Mouse (Mus musculus): ENCODE measurements around the gene Cyp24a1. TPM values are rescaled to one million over a fixed set of nuclear protein-coding genes. Genes with fewer than 3 reads are reported as not detected.

Cyp24a1 gene
- not detected for total RNA-seq (2021)
- long read RNA-seq, experiment 1 = 0 reads
- long read RNA-seq, experiment 2 = 0 reads

DNA sequence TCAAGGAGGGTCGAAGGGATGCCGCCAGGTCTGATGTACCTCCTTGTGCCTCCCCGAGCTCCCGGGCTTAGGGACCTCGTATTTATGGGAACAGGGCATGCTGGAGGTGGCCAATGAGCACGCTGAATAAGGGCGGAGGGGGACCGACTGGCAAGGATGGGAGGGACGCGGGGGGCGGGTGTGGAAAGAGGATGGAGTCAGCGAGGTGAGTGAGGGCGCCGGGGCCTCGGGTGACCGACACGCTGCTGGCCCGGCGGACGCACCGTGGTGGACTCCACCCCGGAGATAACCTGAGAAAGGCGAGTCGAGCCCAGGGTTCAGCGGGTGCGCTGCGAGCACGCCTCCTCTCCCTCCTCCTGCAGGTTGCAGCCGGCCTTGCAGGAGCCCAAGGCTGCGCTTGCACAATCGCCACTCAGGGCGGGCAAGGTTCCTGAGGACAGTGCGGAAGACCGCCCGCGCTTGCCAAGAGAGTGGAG, at the start of gene Cyp24a1:
Gene Cyp24a1 (minus strand): TSS at position 55 of the 476 bp plus-strand sequence.
- peak; percentile 40 for DNase-seq

DNA sequence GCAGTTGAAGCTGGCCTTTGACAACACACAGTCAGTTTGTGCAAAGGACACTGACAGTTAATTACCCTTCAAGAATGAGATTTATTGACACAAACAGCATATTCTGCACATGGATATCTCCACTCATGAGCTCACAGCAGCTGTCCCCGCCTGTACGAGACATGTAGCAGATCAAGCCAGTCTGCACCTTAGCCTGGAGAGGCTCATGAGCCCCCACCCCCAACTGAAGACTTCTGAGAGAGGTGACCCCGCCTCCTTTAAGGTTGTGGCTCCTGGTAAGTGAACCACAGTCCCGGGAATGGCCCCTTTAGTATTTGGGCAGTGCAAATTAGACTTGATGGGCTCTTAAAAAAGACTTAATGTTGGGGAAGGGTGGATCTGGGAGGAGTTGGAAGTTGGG, 48.8 kb upstream of the Cyp24a1 start:
- DNase-seq = no peak

DNA sequence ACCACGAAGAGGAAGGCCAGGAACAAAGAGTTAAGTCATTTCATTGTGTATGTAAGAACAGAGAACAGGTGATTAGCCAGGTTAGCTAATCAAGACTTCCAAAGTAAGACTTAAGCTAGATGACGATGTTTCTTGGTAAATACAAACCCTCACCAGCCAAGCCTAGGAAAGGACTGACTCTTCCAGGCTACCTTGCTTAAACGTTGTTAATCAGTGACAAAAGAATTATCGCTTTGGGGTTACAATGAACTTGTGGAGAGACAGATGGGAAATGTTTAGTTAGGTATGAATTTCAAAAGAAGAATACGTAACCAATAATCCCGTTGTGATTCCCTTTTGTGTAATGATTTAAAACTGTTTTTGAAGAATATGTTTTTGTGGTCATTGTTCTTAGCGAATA, 48.0 kb upstream of the Cyp24a1 start:
- DNase-seq = no peak

DNA sequence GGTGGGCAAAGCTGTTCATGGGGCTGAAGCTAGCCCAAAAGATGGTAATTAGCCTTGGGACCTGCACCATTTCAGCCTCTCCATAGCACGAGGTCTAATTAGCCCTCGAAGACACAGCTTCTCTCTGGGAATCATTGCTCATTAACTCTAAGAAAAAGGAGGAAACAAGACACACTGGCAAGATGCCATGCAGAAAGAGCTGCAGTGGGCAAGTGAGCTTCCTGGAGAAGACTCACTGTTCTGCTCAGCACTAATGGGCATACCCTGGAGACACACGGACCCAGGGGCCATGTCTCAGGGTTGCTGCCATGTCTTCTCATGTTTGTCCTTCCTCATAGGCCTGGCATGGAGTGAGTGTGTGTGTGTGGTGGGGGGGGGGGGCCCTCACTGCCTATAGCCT, 47.2 kb upstream of the Cyp24a1 start:
- DNase-seq = no peak

DNA sequence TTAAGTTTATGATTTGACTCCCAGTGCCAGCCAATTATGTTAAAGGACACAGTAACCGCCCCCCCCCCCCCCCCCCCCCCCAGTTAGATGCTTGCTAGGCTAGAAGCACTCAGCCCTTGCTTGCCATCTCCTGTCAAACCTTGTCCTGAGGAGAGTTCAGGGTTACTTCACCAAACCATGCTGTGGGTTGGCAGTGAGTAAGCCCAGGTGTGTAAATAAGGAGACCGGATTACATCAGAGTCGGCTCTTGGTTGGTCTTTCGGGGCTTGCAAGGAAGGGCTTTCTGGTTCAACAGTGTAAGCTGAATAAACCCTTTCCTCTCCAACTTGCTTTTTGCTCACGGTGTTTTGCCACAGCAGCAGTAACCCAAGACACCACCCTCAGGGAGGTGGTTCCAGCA, 46.7 kb upstream of the Cyp24a1 start:
- DNase-seq = no peak

DNA sequence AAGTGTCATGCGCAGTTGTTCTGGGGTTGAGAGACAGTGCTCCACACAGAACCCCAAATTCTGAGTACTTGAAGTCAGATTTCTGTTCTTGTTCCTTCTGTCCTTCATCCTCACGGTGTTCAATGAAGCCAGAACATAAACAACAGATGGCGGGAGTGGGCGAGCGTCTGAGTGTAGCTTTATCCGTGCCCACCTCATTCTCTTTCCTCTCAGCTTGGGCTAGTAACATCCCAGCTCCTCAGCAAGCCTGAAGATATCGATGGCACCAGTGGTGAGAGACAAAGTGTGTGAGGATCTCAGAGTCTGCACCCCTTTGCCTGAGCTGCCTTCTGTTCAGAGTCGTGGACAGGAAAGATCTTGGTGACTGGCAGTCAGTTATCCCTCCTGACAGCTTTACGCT, 42.3 kb upstream of the Cyp24a1 start:
- DNase-seq = no peak

DNA sequence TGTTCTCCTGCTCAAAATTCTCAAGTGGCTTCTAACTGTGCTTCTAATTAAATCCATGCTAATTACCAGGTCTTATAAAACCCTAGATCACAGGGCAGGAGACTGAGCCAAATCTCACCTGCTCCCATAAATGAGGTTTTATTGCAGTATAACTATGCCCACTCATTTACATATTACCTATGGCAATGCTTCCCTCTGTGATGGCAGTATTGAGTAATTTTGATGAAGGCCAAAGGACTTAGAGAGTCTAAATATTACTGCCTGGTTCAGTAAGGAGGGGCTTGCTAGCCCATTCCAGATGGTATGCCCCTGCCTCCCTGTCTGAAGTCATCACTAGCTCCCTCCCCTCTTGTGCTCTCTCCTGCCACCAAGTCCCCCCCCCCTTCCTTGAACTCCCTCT, 38.9 kb upstream of the Cyp24a1 start:
- DNase-seq = no peak

DNA sequence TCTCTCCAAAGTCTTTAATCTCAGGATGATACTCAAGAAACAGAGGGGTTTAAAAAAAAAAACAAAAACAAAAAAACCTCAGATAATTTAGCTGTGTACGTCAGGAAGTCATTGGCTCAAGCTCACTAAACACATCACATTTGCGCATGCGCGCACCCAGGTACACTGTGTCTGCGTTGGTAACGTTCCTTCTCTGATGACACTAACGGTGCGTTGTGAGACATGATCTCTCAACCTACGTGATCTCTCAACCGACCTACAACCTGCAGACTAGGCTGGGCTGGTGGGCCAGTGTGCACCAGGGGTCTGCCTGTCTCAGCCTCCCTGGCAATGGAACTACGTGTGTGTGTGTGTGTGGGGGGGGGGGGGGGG, 37.8 kb upstream of the Cyp24a1 start:
- no peak for DNase-seq

DNA sequence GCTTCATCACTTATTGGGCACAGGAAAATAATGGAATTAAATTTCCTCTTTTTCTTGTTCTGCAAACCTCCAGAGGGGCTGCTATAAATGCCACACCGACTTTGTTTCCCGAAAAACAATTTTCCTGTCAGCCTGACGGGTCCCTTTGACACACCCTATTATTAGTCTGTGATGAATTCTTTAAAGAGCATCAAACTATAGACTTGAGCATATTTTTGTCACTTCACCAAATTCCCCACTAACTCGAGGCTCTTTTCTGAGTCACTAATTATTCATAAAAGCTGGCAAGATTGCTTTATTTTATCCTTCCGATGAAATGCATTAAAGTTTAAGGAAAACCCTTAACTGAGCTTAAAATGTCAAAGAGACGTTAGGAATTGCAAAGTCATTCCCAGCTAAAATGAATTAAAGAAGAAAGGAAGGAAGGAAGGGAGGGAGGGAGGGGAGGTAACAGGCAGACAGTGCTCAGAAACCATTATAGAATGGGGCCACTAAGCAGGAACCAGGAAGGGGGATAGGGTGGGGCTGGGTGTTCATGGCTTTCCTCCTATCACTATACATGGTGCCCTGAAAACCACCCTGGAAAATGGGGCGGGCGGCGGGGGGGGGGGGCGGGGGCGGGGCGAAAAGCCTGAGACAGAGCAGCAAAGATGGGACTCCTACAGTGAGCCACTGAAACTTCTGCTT, 37.3 kb upstream of the Cyp24a1 start:
- no peak for DNase-seq

DNA sequence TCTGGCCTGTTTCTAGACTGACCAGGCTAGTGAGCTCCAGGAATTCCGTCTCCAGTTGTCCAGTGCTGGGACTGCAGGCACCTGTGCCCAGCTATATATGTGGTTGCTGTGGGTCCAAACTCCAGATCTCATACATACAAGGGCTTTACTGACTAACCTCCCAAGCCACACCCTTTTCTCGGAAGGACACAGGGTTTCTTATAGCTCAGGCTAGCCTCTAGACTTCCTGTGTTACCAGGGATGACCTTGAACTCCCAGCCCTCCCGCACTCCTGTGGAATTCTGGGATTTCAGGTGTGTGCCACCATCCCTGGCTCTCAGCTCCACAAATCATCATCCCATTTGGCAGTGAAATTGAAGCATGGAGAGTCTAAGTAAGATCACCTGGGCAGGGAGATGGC, 33.3 kb upstream of the Cyp24a1 start:
- no peak for DNase-seq

DNA sequence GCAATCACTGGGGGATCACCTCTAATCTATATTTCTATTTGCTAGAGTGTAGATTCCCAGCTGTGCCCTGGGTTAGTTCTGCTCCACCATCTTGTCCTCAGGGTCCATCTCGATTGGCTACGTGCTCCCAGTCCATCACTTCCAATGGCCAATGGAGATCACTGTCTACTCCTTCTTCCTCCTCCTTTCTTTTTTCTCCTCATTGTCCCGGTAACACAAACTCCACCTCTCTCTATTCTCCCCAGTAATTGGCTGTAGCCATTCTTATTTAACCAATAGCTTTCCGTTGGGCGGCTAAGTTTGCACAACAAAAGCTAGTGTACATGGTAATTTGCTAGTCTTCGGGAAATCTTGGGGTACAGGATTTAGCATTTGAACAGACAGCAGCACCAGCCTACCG, 32.8 kb upstream of the Cyp24a1 start:
- DNase-seq = no peak

DNA sequence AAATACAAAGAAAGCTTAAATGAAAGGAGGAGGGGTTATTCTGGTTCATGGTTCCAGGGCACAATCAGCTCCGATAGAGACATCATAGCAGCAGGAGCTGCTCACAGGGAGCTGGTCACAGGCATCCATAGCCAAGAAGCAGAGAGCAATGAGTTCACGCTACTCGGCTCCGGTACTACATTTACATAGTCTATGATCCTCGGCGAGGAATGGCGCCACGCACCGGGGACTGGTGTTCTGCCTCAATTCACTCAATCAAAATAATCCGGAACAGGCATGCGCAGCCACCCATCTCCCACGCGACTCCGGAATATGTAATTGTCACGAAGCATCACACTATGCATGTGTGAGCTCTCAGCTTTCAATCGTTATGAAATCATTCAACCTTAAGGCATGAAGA, 31.1 kb upstream of the Cyp24a1 start:
- no peak for DNase-seq

DNA sequence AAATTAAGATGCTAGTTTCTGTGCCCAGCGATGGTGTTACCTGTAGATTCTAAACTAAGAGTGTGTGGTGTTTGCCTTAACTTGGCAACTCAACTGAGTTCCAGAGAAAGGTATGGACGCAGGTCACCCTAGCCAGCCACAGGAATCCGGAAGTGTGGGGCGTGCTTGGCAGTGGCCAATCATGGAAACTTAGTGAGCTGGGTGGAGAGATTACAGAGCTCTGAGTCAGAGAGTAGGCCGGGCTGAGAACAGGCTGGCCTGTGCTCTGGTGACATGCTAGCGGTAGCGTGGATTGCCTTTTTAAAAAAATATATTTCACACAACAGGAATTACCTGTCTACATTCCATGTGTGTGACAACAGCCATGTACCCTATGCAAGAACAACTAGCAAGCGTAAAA, 29.6 kb upstream of the Cyp24a1 start:
- no peak for DNase-seq

DNA sequence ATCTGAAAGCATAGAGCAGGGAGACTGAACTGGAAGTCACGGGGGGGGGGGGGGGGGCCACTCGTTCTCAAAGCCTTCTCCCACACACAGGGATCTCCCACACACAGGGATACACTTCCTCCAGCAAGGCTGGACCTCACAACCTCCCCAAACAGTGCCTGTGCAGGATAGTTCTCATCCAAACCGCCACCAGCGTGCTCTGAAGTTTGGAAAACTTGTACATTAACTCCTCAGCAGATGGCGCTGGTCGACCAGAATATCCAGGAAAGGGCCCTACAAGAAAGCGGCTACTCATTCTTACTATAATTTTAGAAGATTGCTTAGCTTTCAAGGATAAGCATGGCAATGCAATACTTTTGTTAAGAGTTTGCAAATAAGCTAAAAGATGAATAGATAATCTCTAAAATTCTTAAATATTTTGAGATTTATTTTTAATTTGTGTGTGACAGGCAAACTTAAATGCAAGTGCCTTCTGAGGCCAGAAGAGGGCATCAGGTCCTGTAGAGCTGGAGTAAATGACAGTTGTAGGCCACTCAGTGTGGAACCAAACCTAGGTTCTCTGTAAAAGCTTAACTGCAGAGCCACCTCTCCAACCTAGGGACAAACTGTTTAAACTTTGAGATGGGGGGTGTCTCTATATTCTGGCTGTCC, 23.5 kb upstream of the Cyp24a1 start:
- DNase-seq = peak; percentile 36

DNA sequence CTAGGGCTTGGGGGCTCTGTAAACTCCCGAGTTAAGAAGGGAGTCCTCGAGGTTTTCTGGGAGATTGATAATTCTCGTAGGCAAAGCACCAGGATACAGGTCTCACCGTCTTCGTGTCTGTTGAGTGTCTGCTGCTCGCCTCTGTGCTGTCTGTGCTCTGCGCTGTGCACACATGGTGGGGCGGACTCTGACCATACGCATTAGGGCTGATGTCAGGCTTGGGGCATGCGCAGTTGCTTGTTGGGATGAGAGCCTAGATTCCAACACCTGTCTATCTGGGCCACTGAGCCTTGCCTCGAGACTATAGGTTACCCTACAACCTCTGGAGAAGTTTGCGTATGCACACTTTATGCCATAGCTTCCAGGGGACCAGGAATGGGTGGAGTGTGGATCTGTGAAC, 16.8 kb upstream of the Cyp24a1 start:
- DNase-seq = no peak

DNA sequence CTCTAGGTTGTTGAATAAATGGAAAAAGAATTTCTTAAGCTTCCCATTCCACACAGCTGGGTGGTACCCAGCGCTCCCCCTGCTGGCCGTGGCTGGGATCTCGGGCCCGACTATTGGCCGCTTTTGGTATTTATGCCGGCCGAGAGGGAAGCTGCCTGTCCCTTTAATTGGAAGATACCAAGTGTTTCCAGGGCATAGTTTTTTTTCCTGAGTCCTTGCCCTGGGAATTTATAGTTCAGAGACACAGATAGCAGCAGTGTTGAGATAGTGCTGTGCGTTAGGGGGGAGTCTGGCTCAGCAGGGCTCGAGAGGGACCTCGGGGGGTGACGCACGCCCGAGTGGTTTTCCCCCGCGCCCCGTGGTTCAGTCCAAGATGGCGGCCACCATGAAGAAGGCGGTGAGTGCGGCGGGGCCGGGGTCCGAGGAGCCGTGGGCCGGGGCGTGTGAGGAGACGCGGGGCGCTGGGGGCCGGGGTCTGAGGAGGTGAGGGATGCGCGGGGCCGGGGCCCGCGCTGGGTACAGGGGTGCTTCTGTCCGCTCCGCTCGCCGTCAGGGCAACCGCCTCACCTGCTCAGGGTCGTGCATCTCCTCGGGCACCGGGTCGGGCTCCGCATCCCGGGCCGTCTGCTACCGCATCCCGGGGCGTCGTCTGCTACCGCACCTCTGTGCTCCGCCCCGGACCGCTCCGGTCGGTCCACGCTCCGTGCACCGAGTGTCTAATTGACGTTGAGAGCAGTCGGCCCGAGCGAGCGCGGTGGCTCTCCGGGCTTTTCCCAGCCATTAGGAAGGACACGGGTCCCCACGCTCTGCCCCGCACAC, 14.3 kb upstream of the Cyp24a1 start:
- peak; percentile 94 for DNase-seq

DNA sequence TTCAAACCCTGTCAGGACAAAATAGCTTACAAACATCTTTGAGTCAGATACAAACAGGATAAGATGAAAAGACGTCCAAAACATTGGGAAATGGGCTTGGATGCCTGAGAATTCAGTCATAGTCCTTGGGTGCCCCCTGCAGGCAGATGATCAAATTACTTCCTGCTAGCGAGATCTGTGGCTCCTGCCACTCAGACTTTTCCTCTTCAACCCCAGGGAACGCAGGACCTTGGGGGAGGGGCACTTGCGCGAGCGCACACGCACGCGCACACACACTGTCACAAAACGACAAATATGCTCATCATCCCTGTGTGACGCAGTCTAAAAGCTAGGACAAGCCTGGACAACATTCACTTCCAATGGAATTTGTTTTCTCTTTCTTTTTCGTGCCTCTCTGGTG, 11.9 kb upstream of the Cyp24a1 start:
- DNase-seq = peak; percentile 92

DNA sequence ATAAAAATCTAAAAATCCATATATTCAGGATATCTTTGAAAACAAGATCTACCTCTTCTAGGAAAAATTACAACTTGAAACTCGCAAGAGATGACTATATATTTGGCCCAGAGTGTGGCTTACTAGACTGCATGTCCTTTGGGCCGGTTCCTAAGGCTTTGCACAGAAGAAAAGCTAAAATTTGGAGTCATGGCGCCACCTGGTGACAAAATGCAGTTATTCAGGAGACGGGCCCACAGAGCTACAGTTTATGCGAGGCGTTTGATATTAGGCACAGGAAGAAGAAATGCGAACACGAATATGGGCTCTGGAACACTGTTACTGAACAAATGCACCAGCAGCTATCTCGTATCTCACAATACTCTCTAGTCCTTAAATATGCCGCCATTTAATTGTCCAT, 10.8 kb upstream of the Cyp24a1 start:
- peak; percentile 77 for DNase-seq

DNA sequence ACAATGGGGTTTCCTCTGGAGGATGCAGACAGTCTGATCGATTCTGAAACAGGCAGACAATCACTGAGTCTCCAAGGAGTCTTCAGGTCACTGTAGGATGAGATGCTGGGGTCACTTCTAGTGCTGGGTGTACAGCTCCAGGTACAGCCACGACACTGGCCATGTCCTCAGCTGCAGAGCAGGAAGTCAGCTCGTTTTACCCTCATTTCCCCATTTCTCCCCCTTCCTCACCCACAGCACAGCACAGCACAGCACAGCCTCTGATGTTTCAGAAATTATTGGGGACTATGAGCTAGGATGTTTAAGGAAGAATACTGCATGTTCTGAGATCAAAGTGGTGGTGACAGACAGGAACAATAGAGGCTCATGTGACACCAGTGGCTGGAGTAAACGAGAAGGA, 7.0 kb upstream of the Cyp24a1 start:
- DNase-seq = no peak

DNA sequence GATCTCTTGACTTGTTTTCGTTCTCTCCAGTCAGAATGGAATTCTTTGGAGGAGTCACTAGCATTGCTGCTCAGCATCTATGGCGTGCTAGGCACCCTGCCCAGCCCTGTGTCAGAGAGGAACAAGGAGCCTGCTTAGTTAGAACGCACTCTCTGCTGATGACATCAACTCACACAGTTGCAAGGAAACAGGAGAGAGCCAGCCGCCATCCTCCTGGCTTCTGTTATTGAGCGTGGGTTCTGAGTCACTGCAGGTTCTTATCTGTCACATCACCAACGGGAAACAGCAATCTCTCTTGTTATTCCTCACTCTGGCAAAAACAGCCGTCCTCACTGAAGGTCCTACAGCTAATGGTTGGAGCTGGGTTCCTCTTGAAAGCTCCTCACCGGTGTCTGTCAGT, 6.4 kb upstream of the Cyp24a1 start:
- no peak for DNase-seq

DNA sequence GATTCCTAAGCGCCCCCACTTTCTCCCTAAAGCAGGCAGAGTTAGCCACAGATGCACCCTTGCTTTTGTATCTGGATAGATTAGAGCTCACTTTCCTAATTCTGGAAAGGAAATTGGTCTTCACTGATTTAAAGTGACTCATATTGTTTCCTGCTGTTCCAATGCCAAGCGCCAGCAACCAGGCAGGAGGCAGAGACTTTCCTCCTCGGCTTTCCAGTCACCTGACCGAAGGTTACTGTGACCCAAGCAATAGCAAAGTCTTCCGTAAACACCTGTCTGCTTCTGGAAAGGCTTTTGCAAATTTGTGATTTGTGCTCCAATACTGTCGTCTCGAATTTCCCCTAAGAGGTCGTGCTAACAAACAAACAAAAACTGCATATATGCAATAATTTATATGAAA, 1.1 kb upstream of the Cyp24a1 start:
- DNase-seq = no peak

DNA sequence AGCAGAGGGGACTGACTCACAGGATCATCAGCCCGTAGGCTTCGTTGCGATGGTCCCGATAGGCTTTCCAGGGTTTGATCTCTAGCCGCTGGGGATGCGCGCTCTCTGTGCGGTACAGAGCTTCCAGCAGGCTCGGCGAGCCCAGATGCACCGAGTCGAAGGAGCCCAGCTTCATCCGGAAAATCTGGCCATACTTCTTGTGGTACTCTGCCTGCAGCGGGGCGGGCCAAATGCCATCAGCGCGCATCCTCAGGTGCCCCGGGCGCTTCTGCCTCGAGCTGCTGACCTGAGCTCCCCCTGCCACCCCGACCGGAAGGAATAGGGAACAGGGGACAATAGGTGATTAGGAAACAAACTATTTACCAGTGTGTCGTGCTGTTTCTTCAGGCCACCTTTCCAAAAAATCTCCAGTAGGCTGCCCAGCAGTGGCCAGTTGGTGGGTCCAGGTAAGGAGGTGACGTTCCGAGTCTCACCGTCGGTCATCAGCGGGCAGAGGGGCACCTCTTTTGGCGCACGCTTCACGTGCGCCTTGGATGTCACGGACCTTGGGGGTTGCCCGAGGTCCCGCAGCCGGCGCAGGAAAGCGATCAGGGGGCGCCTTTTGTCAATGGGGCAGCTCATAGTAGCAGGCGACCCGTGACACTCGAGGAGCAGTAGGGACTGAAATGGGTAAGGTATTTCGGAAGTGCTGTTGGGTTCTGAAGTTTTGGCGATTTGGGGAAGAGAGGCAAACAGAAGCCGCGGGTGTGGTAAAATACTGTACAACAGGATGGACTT, 603 bp downstream of the Cyp24a1 start, which contains the start of gene Pfdn4:
Gene Pfdn4 (plus strand): TSS at position 275 of the 777 bp plus-strand sequence.
- peak; percentile 23 for DNase-seq
